In genomic region chr16:20717181-20717977, GRCm38 (mm10) we compare ENCODE assay signal across 8 mouse cellular contexts. TPM values are rescaled to one million over a fixed set of nuclear protein-coding genes. Genes with fewer than 3 reads are reported as not detected.
DNase-seq lines count a peak whose midpoint lies in the region; ATAC-seq and TF ChIP-seq lines count a peak whose summit lies in the region.

Polr2h (plus strand) TSS chr16:20717665.
Clcn2 (minus strand) TSS chr16:20717746.

- H3K9me3 ChIP-seq in erythroblast, embryonic 14.5 days (ENCODE audit: control insufficient read depth, low read length): no peaks in the 10 kb centered on the region
- H3K9me3 ChIP-seq in heart, embryonic 11.5 days (replicated peaks; ENCODE audit: control insufficient read depth, low read length): no peaks in the 10 kb centered on the region
- no peaks in the 10 kb centered on the region for H3K9me3 ChIP-seq in kidney, embryonic 16.5 days (ENCODE audit: low read length)

- peak; percentile 79 for ATAC-seq in heart, embryonic 11.5 days (replicated peaks; ENCODE audit: insufficient number of reproducible peaks, low FRiP score, low TSS enrichment)
- peak; percentile 85 for ATAC-seq in kidney, embryonic 16.5 days (ENCODE audit: low FRiP score, low TSS enrichment)

- peak; percentile 82 for TF ChIP-seq CTCF in C2C12 (IDR thresholded peaks at IDR 0.05; ENCODE audit: control insufficient read depth, insufficient read depth, insufficient read length)
- TF ChIP-seq CTCF in brain, embryonic 14.5 days (IDR thresholded peaks at IDR 0.05; ENCODE audit: borderline replicate concordance, extremely low read depth, insufficient read depth, insufficient read length): peak; percentile 54
- peak; percentile 87 for TF ChIP-seq CTCF in liver, adult 2 months (IDR thresholded peaks at IDR 0.05; ENCODE audit: low read depth, low read length)

- peak within 1 kb of the TSS; percentile 88 for H3K27ac ChIP-seq in heart, embryonic 11.5 days (ENCODE audit: low read depth, low read length)
- H3K27ac ChIP-seq in kidney, embryonic 16.5 days (ENCODE audit: low read length): peak within 1 kb of the TSS; percentile 98
- peak within 1 kb of the TSS; percentile 99 for H3K27ac ChIP-seq in liver, adult 2 months (replicated peaks; ENCODE audit: insufficient read depth, low read depth, low read length)

- H3K27me3 ChIP-seq in C2C12 (ENCODE audit: control insufficient read depth, insufficient read depth, insufficient read length): no peaks in the 10 kb centered on the region
- no peaks in the 10 kb centered on the region for H3K27me3 ChIP-seq in erythroblast, embryonic 14.5 days (ENCODE audit: control insufficient read depth)
- no peaks in the 10 kb centered on the region for H3K27me3 ChIP-seq in heart, embryonic 11.5 days (ENCODE audit: control insufficient read depth, insufficient read depth, low read length)
- H3K27me3 ChIP-seq in kidney, embryonic 16.5 days (ENCODE audit: insufficient read depth, low read length): no peaks in the 10 kb centered on the region
- no peaks in the 10 kb centered on the region for H3K27me3 ChIP-seq in liver, adult 2 months (ENCODE audit: control insufficient read depth, insufficient read depth, low read length)
- no peaks in the 10 kb centered on the region for H3K27me3 ChIP-seq in myocyte (ENCODE audit: control insufficient read depth, insufficient read depth, insufficient read length)
- H3K27me3 ChIP-seq in splenic B cell, adult 2 months (ENCODE audit: control insufficient read depth, insufficient read depth, low read length, poor library complexity, severe bottlenecking): no peaks in the 10 kb centered on the region

- peaks cover 65% of the 10 kb centered on the region for H3K4me1 ChIP-seq in erythroblast, embryonic 14.5 days (ENCODE audit: control insufficient read depth)
- H3K4me1 ChIP-seq in heart, embryonic 11.5 days (ENCODE audit: control insufficient read depth, insufficient read depth, low read length): peaks cover 27% of the 10 kb centered on the region
- peaks cover 21% of the 10 kb centered on the region for H3K4me1 ChIP-seq in kidney, embryonic 16.5 days (ENCODE audit: insufficient read depth, low read length)
- peaks cover 7% of the 10 kb centered on the region for H3K4me1 ChIP-seq in liver, adult 2 months (ENCODE audit: control insufficient read depth, insufficient read depth, low read length)

- H3K4me3 ChIP-seq in C2C12 (ENCODE audit: insufficient read depth, poor library complexity, severe bottlenecking) (peak within 1 kb of the TSS; percentile 55), myocyte (peak within 1 kb of the TSS; percentile 61)
- H3K4me3 ChIP-seq in erythroblast, embryonic 14.5 days (replicated peaks): peak within 1 kb of the TSS; percentile 80
- H3K4me3 ChIP-seq in heart, embryonic 11.5 days (ENCODE audit: low read depth, low read length): peak within 1 kb of the TSS; percentile 61
- peak within 1 kb of the TSS; percentile 63 for H3K4me3 ChIP-seq in kidney, embryonic 16.5 days (ENCODE audit: low read length)
- peak within 1 kb of the TSS; percentile 85 for H3K4me3 ChIP-seq in liver, adult 2 months (ENCODE audit: insufficient read depth, low read depth, low read length)

- peaks cover 21% of the 10 kb centered on the region for H3K79me2 ChIP-seq in C2C12 (ENCODE audit: control insufficient read depth, insufficient read depth)
- no peaks in the 10 kb centered on the region for H3K79me2 ChIP-seq in liver, adult 2 months (ENCODE audit: control insufficient read depth, insufficient read depth, low read length)
- peaks cover 3% of the 10 kb centered on the region for H3K79me2 ChIP-seq in myocyte (ENCODE audit: control insufficient read depth, insufficient read depth)

- peak within 1 kb of the TSS; percentile 90 for H3K4me2 ChIP-seq in heart, embryonic 11.5 days
- peak within 1 kb of the TSS; percentile 90 for H3K4me2 ChIP-seq in kidney, embryonic 16.5 days (replicated peaks; ENCODE audit: low read depth, low read length)
- H3K4me2 ChIP-seq in myocyte (ENCODE audit: low read depth): peak within 1 kb of the TSS; percentile 98

- peaks cover 23% of the 10 kb centered on the region for H3K36me3 ChIP-seq in C2C12 (ENCODE audit: control insufficient read depth, insufficient read depth)
- H3K36me3 ChIP-seq in erythroblast, embryonic 14.5 days (ENCODE audit: control insufficient read depth): peaks cover 41% of the 10 kb centered on the region
- H3K36me3 ChIP-seq in heart, embryonic 11.5 days (ENCODE audit: control insufficient read depth, insufficient read depth, low read length): peaks cover 11% of the 10 kb centered on the region; the same call in 1 of the 2 replicates
- H3K36me3 ChIP-seq in kidney, embryonic 16.5 days (ENCODE audit: insufficient read depth, low read length): peaks cover 17% of the 10 kb centered on the region; the same call in 1 of the 2 replicates
- H3K36me3 ChIP-seq in liver, adult 2 months (ENCODE audit: control insufficient read depth, insufficient read depth, low read length): peaks cover 4% of the 10 kb centered on the region; the same call in 1 of the 2 replicates
- peaks cover 17% of the 10 kb centered on the region for H3K36me3 ChIP-seq in myocyte (ENCODE audit: control insufficient read depth, insufficient read depth)
- peaks cover 6% of the 10 kb centered on the region; the same call in 1 of the 2 replicates for H3K36me3 ChIP-seq in splenic B cell, adult 2 months (ENCODE audit: control insufficient read depth, insufficient read depth, low read length, poor library complexity, severe bottlenecking)

- WGBS in heart, embryonic 11.5 days (ENCODE audit: insufficient replicate concordance): under 1% methylated on average over 62 of the region's 62 CpGs
- under 1% methylated on average over 61 of the region's 62 CpGs for WGBS in kidney, embryonic 16.5 days
- under 1% methylated on average over 62 of the region's 62 CpGs for WGBS in liver, adult 2 months

- peak within 1 kb of the TSS; percentile 75 for H3K9ac ChIP-seq in heart, embryonic 11.5 days (ENCODE audit: low read depth, low read length)
- H3K9ac ChIP-seq in kidney, embryonic 16.5 days (replicated peaks; ENCODE audit: low read length): peak within 1 kb of the TSS; percentile 81
- peak within 1 kb of the TSS; percentile 96 for H3K9ac ChIP-seq in liver, adult 2 months (ENCODE audit: low read depth, low read length)

- peak; percentile 98 for DNase-seq in brain, embryonic 14.5 days (ENCODE audit: low read depth)
- peak; percentile 97 for DNase-seq in liver, adult 2 months (ENCODE audit: extremely low read depth, low read depth, low spot score)
- peak; percentile 98 for DNase-seq in splenic B cell, adult 2 months (ENCODE audit: low read depth, low spot score)

- H3ac ChIP-seq in C2C12 (ENCODE audit: control insufficient read depth, insufficient read length, low read depth) (peak within 1 kb of the TSS; percentile 83), myocyte (ENCODE audit: control insufficient read depth, insufficient read length) (peak within 1 kb of the TSS; percentile 3)

- H3K79me3 ChIP-seq in C2C12 (ENCODE audit: low read depth): peaks cover 14% of the 10 kb centered on the region

- TF ChIP-seq POLR2A in brain, embryonic 14.5 days (IDR thresholded peaks at IDR 0.05; ENCODE audit: borderline replicate concordance, extremely low read depth, insufficient read depth, insufficient read length, poor library complexity, severe bottlenecking): peak; percentile 61; the same call in 1 of the 2 replicates
- TF ChIP-seq POLR2A in liver, adult 2 months (IDR thresholded peaks at IDR 0.05; ENCODE audit: extremely low read depth, insufficient read depth, low read length): peak; percentile 31; the same call in 1 of the 2 replicates
- TF ChIP-seq POLR2A in myocyte (IDR thresholded peaks at IDR 0.05; ENCODE audit: insufficient read length, low read depth): peak; percentile 85

TF ChIP-seq in C2C12, 6 proteins besides CTCF, POLR2A, EP300 and RAD21:
- TF ChIP-seq MYOG (IDR thresholded peaks at IDR 0.05; ENCODE audit: control insufficient read depth, extremely low read depth, insufficient read length): no peak
- peak; percentile 88 for TF ChIP-seq MAX (IDR thresholded peaks at IDR 0.05)
- TF ChIP-seq USF1 (IDR thresholded peaks at IDR 0.05; ENCODE audit: low read depth): peak; percentile 43
- no peak for TF ChIP-seq FOSL1 (IDR thresholded peaks at IDR 0.05; ENCODE audit: insufficient read depth, low read length, poor library complexity, severe bottlenecking)
- no peak for TF ChIP-seq CEBPB (IDR thresholded peaks at IDR 0.05; ENCODE audit: low read depth)

TF ChIP-seq in myocyte, 11 proteins besides CTCF, POLR2A, EP300 and RAD21:
- TF ChIP-seq USF1 (IDR thresholded peaks at IDR 0.05; ENCODE audit: low read depth): peak; percentile 49
- TF ChIP-seq POLR2AphosphoS2 (IDR thresholded peaks at IDR 0.05; ENCODE audit: insufficient read length, low read depth): peak; percentile 93
- TF ChIP-seq SRF (IDR thresholded peaks at IDR 0.05; ENCODE audit: control insufficient read depth, insufficient read length, low read depth): peak; percentile 88
- no peak for TF ChIP-seq MAX (IDR thresholded peaks at IDR 0.05; ENCODE audit: low read depth)
- TF ChIP-seq MYOG (IDR thresholded peaks at IDR 0.05; ENCODE audit: control insufficient read depth in 1 of 3, insufficient read depth in 1 of 3, insufficient read length in 2 of 3, low read depth in 2 of 3): peak in 1 of 3 experiments; percentile 5
- no peak for TF ChIP-seq E2F4 (IDR thresholded peaks at IDR 0.05; ENCODE audit: insufficient read depth)

RNA-seq across cellular contexts. Expression of gene Polr2h, which starts in this region (rescaled TPM):
- polyA plus RNA-seq in C2C12 (2012; fragmentation: generic; extraction: Trizol) (104 TPM), myocyte (2012; fragmentation: generic; extraction: Trizol) (60.5 TPM)
- polyA plus RNA-seq in brain, embryonic 14.5 days (2012; rRNA removed): 51.9 and 66.5 TPM in 2 replicates
- polyA plus RNA-seq in erythroblast, embryonic 14.5 days (2012): 0.25 TPM in 1 of 2 replicates, not detected in the other
- polyA plus RNA-seq in heart, embryonic 11.5 days (2014; fragmentation: Nextera tagmentation; extraction: Ambion mirVana): 65.0 and 65.9 TPM in 2 replicates
- polyA plus RNA-seq in kidney, embryonic 16.5 days (2015; fragmentation: Nextera tagmentation; extraction: Ambion mirVana): 107 and 119 TPM in 2 replicates
- total RNA-seq in liver, adult 2 months (2014; rRNA removed): 18.1 and 19.2 TPM in 2 replicates
- polyA plus RNA-seq in liver, adult 2 months (2012; rRNA removed): 9.1 and 9.5 TPM in 2 replicates

RNA-seq across cellular contexts. Expression of gene Clcn2, which starts in this region (rescaled TPM):
- polyA plus RNA-seq in C2C12 (2012; fragmentation: generic; extraction: Trizol) (5.8 TPM), myocyte (2012; fragmentation: generic; extraction: Trizol) (4.4 TPM)
- polyA plus RNA-seq in brain, embryonic 14.5 days (2012; rRNA removed): 80.4 and 100 TPM in 2 replicates
- polyA plus RNA-seq in erythroblast, embryonic 14.5 days (2012): 1.8 and 3.3 TPM in 2 replicates
- 5.7 and 6.7 TPM in 2 replicates for polyA plus RNA-seq in heart, embryonic 11.5 days (2014; fragmentation: Nextera tagmentation; extraction: Ambion mirVana)
- 18.7 and 20.1 TPM in 2 replicates for polyA plus RNA-seq in kidney, embryonic 16.5 days (2015; fragmentation: Nextera tagmentation; extraction: Ambion mirVana)
- 29.6 and 30.6 TPM in 2 replicates for total RNA-seq in liver, adult 2 months (2014; rRNA removed)
- polyA plus RNA-seq in liver, adult 2 months (2012; rRNA removed): 58.6 and 64.0 TPM in 2 replicates

Comparison
In these comparisons a context has a peak if more than half of its experiments do, and no peak if none do; other contexts are left out.
1. Peak in every context shown above with its lines: DNase-seq, ATAC-seq, H3K4me3 ChIP-seq and H3K27ac ChIP-seq.
2. POLR2A ChIP-seq: peak in every context shown above with its lines; median percentile 85 in myocyte; 61 in brain, embryonic 14.5 days; 31 in liver, adult 2 months.